Mouse (Mus musculus) spleen, adult 2 months (tissue): Measurements from ENCODE around the gene Rnf5. TPM values are rescaled to one million over a fixed set of nuclear protein-coding genes. Genes with fewer than 3 reads are reported as not detected.

ENCODE experiments used
- DNase-seq, 2 experiments: peaks; one replicate each; pipeline versions ENCODE4 v3.0.0 to v3.0.0-alpha.2; 2012 to 2021; ENCODE audit warnings: low spot score in 2 of 2, low read depth in 1 of 2
- H3K27ac ChIP-seq: fragments of 200-500 bp; 2 replicates; pipeline ENCODE4 v1.5.1; 2012; ENCODE audit warnings: low read length, inconsistent platforms; ENCODE audit not compliant: insufficient read depth
- H3K27me3 ChIP-seq: fragments of 200-500 bp; 2 replicates; pipeline ENCODE4 v1.6.1; 2012; ENCODE audit warnings: mild to moderate bottlenecking, moderate library complexity, low read length, inconsistent platforms; ENCODE audit not compliant: control insufficient read depth, insufficient read depth
- H3K36me3 ChIP-seq: fragments of 200-500 bp; 2 replicates; pipeline ENCODE4 v1.6.1; 2012; ENCODE audit warnings: mild to moderate bottlenecking, low read length, inconsistent platforms; ENCODE audit not compliant: control insufficient read depth, insufficient read depth
- H3K4me1 ChIP-seq: fragments of 200-500 bp; 2 replicates; pipeline ENCODE4 v1.6.1; 2011; ENCODE audit warnings: inconsistent platforms; ENCODE audit not compliant: control insufficient read depth, insufficient read depth, insufficient read length
- H3K4me3 ChIP-seq: fragments of 200-500 bp; 2 replicates; pipeline ENCODE4 v1.5.1; 2011; ENCODE audit warnings: mild to moderate bottlenecking, inconsistent platforms; ENCODE audit not compliant: insufficient read depth, insufficient read length; ENCODE audit errors: extremely low read depth
- CTCF ChIP-seq: fragments of 200-500 bp; IDR thresholded peaks from 2 replicates; pipeline ENCODE4 v1.5.1; 2011; ENCODE audit warnings: mild to moderate bottlenecking, inconsistent platforms; ENCODE audit not compliant: insufficient read depth, insufficient read length, insufficient replicate concordance; ENCODE audit errors: extremely low read depth
- POLR2A ChIP-seq: fragments of 200-500 bp; IDR thresholded peaks from 2 replicates; pipeline ENCODE4 v1.6.1; 2011; ENCODE audit warnings: low read depth, low read length, inconsistent platforms
- WGBS: fragments of 180-500 bp; shearing (Covaris S2); methylation state at CpG from one replicate; pipeline ENCODE4 v1.1.7; 2018; 5-methylcytosine and 5-hydroxymethylcytosine counted together
- polyA plus RNA-seq: library from polyadenylated mRNA; depleted of rRNA; stranded (reverse); fragments of >200 nt; gene quantifications from 2 replicates; pipeline ENCODE4 v1.2.3, GENCODE M21; 2012

Rnf5 gene
- polyA plus RNA-seq, 1 experiment = 54.1 TPM

DNA sequence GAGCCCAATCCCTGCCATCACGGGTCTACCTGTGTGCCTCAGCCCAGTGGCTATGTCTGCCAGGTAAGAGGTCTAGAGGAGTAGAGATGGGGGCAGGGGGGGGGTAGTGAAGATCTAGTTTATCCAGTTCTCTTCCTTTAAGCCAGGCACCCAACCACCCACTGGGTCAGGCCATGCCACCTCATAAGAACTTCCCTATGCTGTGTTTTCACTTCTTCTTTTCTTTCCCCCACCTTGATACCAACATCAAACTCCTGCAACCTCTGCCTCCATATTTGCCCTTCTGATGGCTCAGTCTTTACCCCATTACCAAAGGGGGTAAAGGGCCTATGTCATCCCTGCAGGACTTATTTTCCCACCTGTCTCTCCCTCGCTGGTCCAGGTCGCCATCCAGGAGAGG lies 25.4 kb downstream of the Rnf5 start:
- Histone ChIP-seq H3K27ac (peak overlapping the region; percentile 65), H3K36me3 (no peaks in the 10 kb centered on the region), H3K4me1 (no peaks in the 10 kb centered on the region; the same call in 1 of the 2 replicates), H3K27me3 (no peaks in the 10 kb centered on the region), H3K4me3 (no peak overlapping the region)
- TF ChIP-seq CTCF (no peak), POLR2A (no peak)
- WGBS = 80% methylated on average over 3 of the region's 3 CpGs
- DNase-seq = peak; percentile 43 to 50

DNA sequence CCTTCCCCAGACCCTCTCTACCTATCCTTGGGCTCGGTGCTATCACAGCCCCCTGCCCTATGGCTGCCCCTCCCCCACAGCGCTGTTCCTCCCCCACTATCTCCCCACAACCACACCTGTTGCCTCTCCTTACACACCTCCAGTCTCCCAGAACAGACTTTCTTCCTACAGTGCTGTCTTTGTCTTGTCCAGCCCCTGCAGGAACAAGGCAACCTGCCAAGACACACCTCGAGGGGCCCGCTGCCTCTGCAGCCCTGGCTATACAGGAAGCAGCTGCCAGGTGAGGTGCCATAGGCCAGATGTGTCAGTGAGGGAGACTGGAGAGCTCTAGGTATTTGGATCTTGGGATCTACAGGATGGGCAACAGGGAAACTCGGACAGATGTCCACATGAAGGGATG lies 26.9 kb downstream of the Rnf5 start:
- no peak overlapping the region for H3K4me3 ChIP-seq
- H3K4me1 ChIP-seq = no peaks in the 10 kb centered on the region; the same call in 1 of the 2 replicates
- WGBS = 64% methylated on average over 5 of the region's 5 CpGs
- TF ChIP-seq POLR2A (no peak), CTCF (no peak)
- no peaks in the 10 kb centered on the region for H3K36me3 ChIP-seq
- H3K27me3 ChIP-seq = no peaks in the 10 kb centered on the region
- no peak overlapping the region for H3K27ac ChIP-seq
- no peak for DNase-seq

DNA sequence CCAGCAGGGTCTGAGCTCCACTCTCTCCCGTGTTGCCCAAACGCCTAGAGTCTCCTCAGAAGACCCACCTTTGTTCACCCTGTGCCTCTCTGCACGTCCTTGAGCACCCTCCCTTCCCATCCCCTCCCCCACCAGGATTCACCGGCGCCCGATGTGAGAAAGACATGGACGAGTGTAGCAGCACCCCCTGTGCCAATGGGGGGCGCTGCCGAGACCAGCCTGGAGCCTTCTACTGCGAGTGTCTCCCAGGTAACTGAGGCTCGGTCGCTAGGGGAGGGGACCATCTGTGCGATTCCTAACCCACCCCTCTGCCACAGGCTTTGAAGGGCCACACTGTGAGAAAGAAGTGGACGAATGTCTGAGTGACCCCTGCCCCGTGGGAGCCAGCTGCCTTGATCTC lies 31.1 kb downstream of the Rnf5 start:
- H3K27ac ChIP-seq = no peak overlapping the region
- H3K4me1 ChIP-seq = no peaks in the 10 kb centered on the region; the same call in 1 of the 2 replicates
- no peak overlapping the region for H3K4me3 ChIP-seq
- no peaks in the 10 kb centered on the region for H3K36me3 ChIP-seq
- 76% methylated on average over 15 of the region's 15 CpGs for WGBS
- no peak for DNase-seq
- H3K27me3 ChIP-seq = no peaks in the 10 kb centered on the region
- TF ChIP-seq CTCF = no peak
- TF ChIP-seq POLR2A = no peak

DNA sequence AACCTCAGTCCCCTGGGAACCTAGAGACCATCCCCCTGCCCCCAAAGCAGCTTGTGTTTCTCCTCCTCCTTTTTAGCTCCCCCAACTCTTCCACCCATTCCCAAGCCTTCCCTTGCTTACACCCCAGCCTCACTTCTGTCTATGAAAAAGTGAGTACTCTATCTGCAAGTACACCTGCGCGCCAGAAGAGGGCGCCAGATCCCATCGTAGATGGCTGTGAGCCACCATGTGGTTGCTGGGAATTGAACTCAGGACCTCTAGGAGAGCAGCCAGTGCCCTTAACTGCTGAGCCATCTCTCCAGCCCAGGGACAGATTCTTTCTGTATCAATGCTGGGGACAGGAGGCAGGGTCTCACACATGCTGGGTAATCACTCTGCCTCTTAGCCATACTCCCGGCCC lies 31.6 kb downstream of the Rnf5 start:
- H3K27me3 ChIP-seq = no peaks in the 10 kb centered on the region
- no peaks in the 10 kb centered on the region for H3K4me1 ChIP-seq
- no peaks in the 10 kb centered on the region for H3K36me3 ChIP-seq
- H3K27ac ChIP-seq = no peak overlapping the region
- WGBS = 28% methylated on average over 5 of the region's 5 CpGs
- DNase-seq = no peak
- no peak overlapping the region for H3K4me3 ChIP-seq
- TF ChIP-seq CTCF (peak; percentile 50; the same call in 1 of the 2 replicates), POLR2A (no peak)

DNA sequence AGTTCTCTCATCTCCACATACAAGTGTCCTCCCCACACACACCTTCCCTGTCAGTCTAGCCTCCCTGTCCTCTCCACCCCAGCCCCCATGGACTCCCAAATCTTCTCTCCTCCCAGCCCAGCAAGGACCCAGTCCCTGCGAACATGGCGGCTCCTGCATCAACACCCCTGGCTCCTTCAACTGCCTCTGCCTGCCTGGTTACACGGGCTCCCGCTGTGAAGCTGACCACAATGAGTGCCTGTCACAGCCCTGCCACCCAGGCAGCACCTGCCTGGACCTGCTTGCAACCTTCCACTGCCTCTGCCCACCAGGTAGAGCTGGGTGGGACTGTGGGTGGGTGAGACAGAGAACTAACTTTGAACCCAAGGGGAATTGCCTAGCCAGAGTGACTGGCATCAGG lies 33.6 kb downstream of the Rnf5 start:
- DNase-seq = no peak
- no peak overlapping the region for H3K27ac ChIP-seq
- H3K27me3 ChIP-seq = no peaks in the 10 kb centered on the region
- no peak overlapping the region for H3K4me3 ChIP-seq
- TF ChIP-seq POLR2A = no peak
- TF ChIP-seq CTCF = no peak
- H3K36me3 ChIP-seq = no peaks in the 10 kb centered on the region
- WGBS = 70% methylated on average over 4 of the region's 4 CpGs
- no peaks in the 10 kb centered on the region for H3K4me1 ChIP-seq

DNA sequence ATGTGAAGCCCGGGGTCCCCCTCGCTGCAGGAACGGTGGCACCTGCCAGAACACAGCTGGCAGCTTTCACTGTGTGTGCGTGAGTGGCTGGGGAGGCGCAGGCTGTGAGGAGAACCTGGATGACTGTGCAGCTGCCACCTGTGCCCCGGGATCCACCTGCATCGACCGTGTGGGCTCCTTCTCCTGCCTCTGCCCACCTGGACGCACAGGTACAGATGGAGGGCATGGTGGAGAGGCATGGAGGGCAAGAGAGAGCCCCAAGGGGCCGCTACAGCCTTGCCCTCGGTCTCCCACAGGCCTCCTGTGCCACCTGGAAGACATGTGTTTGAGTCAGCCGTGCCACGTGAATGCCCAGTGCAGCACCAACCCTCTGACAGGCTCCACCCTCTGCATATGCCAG lies 35.1 kb downstream of the Rnf5 start:
- Histone ChIP-seq H3K27me3 (no peaks in the 10 kb centered on the region), H3K4me1 (no peaks in the 10 kb centered on the region), H3K36me3 (no peaks in the 10 kb centered on the region), H3K4me3 (no peak overlapping the region), H3K27ac (no peak overlapping the region)
- WGBS = 78% methylated on average over 13 of the region's 13 CpGs
- DNase-seq = no peak
- TF ChIP-seq CTCF (no peak), POLR2A (no peak)

DNA sequence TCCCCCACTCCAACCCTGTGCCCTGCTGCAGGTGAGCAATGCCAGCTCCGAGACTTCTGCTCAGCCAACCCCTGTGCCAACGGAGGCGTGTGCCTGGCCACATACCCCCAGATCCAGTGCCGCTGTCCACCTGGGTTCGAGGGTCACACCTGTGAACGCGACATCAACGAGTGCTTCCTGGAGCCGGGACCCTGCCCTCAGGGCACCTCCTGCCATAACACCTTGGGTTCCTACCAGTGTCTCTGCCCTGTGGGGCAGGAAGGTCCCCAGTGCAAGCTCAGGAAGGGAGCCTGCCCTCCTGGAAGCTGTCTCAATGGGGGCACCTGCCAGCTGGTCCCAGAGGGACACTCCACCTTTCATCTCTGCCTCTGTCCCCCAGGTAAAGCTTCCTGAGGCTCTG lies 36.2 kb downstream of the Rnf5 start:
- 87% methylated on average over 9 of the region's 9 CpGs for WGBS
- H3K36me3 ChIP-seq = no peaks in the 10 kb centered on the region
- TF ChIP-seq POLR2A (no peak), CTCF (no peak)
- no peak overlapping the region for H3K27ac ChIP-seq
- H3K27me3 ChIP-seq = no peaks in the 10 kb centered on the region
- no peaks in the 10 kb centered on the region for H3K4me1 ChIP-seq
- DNase-seq = no peak
- no peak overlapping the region for H3K4me3 ChIP-seq
